Mouse (Mus musculus): ENCODE measurements around the gene Gm20388.

Gene Gm20388

GRCm38 (mm10) chr8:120089511-120089910 is 178.9 kb downstream of the Gm20388 start:
- no peak for DNase-seq (ENCODE audit: low spot score)

DNA sequence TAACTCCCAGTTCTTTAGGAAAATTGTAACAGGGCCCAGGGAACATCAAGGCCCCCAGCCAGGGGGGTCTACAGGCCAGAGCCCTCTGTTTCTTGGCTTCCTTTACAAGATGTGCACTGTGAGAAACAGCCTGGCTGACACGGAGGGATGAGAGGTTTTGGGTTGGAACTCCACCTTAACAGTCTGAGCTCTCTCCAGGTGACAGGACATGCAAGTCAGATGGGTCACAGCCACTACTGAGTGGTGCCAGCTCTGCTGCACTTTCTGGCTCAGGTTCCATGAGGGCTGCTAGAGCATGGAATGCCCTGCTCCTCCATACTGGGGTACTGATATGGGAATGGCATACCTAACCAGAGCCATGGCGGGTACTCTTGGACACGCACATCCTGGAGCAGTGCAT is 180.4 kb downstream of the Gm20388 start:
- no peak for DNase-seq (ENCODE audit: low spot score)

DNA sequence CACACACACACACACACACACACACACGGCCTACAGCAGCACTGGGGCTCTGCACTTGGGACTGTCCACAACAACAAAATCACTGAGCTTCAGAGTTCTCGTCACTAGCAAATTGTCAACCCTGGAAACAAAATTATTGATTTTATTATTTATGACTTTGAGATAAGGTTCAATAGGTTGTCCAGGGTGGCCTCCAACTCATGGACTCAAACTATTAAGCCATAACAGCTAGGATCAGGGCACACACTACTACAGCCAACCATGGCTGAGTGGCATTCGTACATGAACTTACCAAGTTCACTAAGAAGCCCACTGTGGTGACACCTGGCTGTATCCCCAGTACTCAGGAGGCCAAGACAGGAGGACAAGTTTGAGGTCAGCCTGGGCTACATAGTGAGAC is 182.5 kb downstream of the Gm20388 start:
- no peak for DNase-seq (ENCODE audit: low spot score)

DNA sequence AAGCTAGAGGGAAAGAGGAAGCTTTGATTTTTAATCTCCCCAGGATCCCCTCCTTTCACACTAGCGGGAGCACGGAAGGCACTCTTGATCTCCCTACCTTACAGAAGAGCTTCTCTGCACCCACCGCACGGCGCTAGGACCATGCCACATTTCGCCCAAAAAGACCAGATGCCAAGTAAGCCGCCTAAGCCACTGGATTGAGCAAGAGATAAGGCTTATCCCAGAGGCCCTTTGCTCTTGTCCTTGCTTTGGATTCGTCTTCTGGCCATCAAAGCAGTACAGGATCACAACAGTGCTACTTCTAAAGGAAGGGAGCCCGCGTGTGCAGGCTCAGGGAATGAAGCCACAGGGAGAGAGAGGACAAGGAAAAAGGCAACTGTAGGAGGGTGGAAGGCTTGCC is 184.2 kb downstream of the Gm20388 start:
- no peak for DNase-seq (ENCODE audit: low spot score)

- DNase-seq (ENCODE audit: low spot score): no peak
Observed at GRCm38 (mm10) chr8:120096486-120096885, 185.8 kb downstream of the Gm20388 start.

DNA sequence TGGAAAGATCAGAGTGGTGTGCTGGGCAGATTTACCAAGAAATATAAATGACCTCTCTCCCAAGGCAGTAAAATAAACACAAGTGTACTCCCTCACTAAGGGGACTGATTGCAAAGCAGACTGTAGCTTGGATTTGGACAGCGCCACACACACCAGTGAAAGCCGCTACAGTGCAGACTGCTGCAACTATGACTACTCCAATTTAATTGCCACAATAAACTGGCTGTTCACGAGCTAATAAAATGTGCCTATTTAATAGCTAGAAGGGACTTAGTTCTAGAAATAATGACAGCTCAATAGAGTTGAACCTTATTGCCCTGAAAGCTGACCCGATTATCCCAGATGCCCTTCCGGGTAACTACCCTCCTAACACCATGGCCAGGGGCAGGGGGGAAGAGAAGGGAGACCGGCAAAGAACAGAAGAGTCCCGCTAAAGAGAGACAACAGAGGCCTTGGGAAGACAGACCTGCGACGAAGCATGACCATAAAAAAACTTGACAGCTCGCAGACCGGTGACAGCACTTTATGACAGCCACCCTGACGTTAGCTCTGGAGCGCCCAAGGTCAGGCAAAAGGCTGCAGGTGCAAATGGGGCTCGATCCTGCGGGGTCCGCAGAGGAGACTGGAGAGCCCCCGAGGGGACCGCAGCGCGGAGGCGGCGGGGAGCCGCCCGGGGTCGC is 189.9 kb downstream of the Gm20388 start:
- no peak for DNase-seq (ENCODE audit: low spot score)

DNA sequence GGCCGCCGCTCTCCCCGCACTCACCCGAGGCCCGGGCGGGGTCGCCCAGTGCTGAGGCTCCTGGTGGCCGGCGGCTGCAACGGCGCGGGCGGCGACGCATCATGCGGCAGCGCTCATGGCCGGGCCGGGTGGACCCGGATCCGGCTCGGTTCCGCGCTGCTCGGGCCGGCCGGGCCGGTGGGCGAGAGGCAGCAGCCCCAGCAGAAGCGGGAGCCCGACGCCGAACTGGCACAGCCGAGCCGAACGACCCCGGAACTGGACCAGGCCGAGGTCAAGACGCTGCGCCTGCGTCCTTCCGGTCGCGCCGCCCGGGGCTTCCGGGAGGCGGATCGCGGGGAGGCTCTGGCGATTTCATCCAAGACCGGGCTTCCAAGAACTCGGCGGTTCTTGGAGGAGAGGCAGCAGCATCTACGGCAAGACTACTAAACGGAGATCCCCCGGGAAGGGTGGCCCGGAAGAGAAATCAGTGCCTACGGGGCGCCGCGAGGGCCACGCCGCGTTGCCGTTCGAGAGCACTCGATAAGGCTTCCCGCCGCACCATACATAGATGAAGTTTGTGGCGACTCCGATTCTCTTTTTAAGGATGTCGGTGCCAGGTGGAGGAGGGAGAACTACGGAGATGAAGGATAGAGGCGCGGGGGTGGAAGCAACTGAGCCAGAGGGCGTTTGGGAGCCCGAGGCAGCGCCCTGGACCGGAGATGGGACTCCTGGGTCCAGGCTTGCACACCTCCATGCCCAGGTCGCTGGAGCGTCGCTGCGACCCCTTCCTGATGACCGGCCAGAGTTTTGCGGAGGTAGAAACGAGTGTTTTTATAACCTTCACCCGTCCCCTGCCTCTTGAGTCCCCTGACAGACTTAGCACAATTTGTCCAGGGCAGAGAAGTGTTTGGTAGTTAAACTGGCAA is 190.7 kb downstream of the Gm20388 start, which contains the start of gene Zdhhc7:
Gene Zdhhc7, minus strand, starts transcription at position 415 of the 905 bp plus-strand sequence.
- DNase-seq (ENCODE audit: low spot score): peak; percentile 68

DNA sequence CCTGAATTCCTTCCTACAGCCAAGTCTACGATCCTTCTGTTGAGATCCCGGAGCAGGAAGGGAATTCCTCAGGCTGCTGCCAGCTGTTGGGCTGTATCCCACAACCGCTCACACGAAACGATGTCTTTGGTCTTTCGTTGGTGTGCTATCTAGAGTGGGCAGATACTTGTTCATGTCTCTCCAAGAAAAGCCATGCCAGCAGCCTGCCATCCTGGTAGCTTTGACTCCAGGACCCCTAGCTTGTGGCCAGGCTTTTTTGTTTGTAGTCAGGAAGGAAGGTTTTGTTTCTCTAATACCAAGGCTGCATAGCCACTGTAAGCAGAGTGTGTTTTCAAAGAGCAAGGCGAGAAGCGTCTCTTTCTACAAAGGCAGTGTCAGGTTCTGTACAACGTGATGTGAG is 193.3 kb downstream of the Gm20388 start:
- no peak for DNase-seq (ENCODE audit: low spot score)

- peak; percentile 39 for DNase-seq (ENCODE audit: low spot score)
Observed at GRCm38 (mm10) chr8:120104721-120105272, 194.2 kb downstream of the Gm20388 start.

DNA sequence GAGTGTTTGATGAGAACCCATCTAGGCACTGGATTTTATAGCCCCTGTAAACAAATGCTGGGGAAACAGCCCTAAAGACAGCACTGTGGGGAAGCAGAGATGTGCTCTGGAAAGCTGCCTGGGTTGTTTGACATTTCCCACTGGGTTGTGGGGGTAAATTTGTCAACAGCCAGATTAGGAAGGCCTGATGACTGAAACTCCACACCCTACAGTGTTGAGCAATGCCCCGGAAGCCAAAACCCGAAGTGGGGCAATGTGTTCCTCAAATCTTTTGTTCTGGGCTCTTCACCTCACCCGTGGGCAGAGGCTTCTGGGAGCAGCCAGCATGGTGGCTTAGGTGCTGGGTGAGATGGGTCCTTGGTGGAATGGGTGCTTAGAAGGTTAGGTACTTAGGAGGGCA is 198.5 kb downstream of the Gm20388 start:
- no peak for DNase-seq (ENCODE audit: low spot score)

GRCm38 (mm10) chr8:120110966-120111365 is 200.3 kb downstream of the Gm20388 start:
- no peak for DNase-seq (ENCODE audit: low spot score)

- no peak for DNase-seq (ENCODE audit: low spot score)
Observed at GRCm38 (mm10) chr8:120111382-120111781, 200.7 kb downstream of the Gm20388 start.

GRCm38 (mm10) chr8:120112535-120112934 is 201.9 kb downstream of the Gm20388 start:
- no peak for DNase-seq (ENCODE audit: low spot score)

DNA sequence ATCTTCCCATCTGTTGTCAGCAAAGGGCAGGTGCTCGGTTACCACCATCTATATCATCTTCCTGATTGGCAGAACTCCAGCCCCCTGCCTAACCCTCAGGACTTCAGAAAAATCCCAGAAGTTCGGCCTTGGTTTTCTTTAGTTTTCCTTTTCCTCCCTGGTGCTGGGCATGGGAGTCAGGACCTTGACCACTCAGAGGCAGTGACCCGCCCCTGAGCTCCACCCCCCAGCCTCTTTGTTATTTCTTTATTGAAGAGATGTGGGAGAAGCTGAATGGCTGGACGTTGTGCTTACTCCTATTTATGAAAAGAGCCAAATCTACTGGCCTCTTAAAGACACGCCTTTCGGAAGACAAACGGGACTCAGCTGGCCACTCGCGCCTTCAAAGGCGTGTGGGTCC is 202.7 kb downstream of the Gm20388 start:
- DNase-seq (ENCODE audit: low spot score): no peak

DNA sequence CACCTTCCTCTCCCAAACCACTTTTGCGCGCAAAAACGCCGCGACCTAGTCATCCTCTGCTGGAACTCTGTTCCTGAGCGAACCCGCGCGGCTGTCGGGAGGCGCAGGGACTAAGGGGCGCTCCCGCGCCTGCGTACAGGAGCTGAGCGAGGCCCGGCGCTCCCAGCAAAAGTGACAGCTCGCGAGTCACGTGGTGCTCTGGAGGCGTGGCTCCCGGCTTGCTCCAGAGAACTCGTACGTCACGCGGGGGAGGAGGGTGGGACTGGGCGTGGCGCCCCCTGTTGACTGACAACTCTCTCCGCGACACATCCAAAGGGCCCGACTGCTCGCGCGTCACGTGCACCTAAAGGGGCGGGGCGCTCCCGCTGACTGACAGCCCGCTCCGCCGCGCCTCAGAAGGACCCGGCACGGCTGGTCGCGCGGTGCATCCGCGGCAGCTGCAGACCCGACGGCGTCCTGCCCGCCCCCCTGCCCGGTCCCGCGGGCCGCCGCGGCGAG is 203.2 kb downstream of the Gm20388 start, which contains the start of gene 6430548M08Rik:
Gene 6430548M08Rik, plus strand, starts transcription at position 395 of the 498 bp plus-strand sequence.
- peak; percentile 99 for DNase-seq (ENCODE audit: low spot score)

- DNase-seq (ENCODE audit: low spot score): peak; percentile 28
Observed at GRCm38 (mm10) chr8:120114315-120114841, 203.7 kb downstream of the Gm20388 start.

DNA sequence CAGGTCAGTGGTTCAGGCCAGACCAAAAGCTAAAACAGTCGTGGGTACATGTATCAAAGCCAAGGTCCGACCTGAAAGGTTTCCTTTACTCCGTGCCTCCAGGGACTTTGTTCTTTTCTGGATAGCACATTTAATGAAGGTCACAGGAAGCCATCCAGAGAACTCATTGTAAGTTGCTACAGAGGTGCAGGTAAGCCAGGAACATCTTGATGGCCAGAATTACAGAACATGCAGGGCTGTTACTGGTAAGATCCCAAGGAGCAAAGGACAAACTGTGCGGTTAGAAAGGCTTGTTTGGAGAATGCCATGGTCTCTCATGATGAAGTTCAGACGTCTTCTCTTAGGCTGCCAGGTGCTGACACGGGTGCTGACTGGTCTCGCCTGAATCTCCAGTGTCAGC is 206.0 kb downstream of the Gm20388 start:
- no peak for DNase-seq (ENCODE audit: low spot score)

- no peak for DNase-seq (ENCODE audit: low spot score)
Observed at GRCm38 (mm10) chr8:120118162-120118561, 207.5 kb downstream of the Gm20388 start.

DNA sequence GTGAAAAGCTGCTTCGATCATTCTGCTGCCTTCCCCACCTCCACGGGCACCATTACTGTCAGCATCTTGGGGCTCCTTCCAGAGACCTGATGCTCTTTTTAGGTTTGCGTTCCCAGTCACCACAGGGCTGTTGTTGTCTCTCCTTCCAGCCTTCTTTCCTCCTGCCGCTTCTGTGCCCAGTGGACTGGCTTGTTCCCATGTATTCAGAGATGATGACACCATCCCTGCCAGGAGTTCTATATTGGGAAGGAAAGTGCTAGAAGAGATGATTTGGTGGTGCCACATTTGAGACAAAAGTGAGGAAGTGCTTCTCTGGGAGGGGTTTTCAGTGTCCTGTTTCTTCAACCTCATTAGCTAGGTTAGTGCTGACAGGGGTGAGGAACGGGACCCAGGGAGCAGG is 208.2 kb downstream of the Gm20388 start:
- no peak for DNase-seq (ENCODE audit: low spot score)

- DNase-seq (ENCODE audit: low spot score): no peak
Observed at GRCm38 (mm10) chr8:120119429-120119828, 208.8 kb downstream of the Gm20388 start.

- no peak for DNase-seq (ENCODE audit: low spot score)
Observed at GRCm38 (mm10) chr8:120119931-120120330, 209.3 kb downstream of the Gm20388 start.

DNA sequence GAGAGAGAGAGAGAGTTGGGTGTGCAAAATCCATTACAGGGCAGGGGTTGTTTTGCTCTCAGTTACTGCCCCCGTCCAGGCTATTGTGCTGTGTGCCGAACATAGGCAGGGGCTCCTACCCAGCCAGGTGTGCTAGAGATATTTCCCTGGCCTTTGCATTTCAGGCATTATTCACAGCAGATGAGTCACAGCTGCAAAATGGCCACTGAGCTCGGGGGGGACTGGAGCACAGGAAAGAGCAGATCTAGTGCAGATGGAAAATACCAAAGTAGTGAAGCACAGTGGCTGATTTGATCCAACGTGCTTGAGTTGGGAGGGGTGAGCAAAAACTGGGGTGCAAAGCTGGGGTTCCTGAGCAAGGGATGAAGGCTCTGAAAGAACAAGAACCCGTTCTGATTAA is 210.3 kb downstream of the Gm20388 start:
- DNase-seq (ENCODE audit: low spot score): no peak

Data from ovary, postnatal 14 days (tissue).